ENCODE assay signal across 20 mouse cellular contexts in genomic region chr16:33479926-33480325, GRCm38 (mm10). TPM values are rescaled to one million over a fixed set of nuclear protein-coding genes. Genes with fewer than 3 reads are reported as not detected.
DNase-seq lines count a peak whose midpoint lies in the region; TF ChIP-seq lines count a peak whose summit lies in the region.
"Had no signal": no experiment of that assay in that cellular context is flagged by ENCODE, and none has a peak within 500 bp of the region (broad histone marks: within the 10 kb centered on the region; RNA-seq: fewer than 3 reads in every experiment).

No protein-coding gene starts in this region.

- peaks cover 0 to 10% of the 10 kb centered on the region in 2 experiments; a peak in 2 of 4 replicates for H3K36me3 ChIP-seq in MEL (ENCODE audit: control insufficient read depth in 1 of 2, insufficient read depth in 2 of 2, low read length in 2 of 2)

- TF ChIP-seq RAD21 in MEL (IDR thresholded peaks at IDR 0.05; ENCODE audit: low read depth, low read length) = no peak

- H3K4me1 ChIP-seq in MEL (ENCODE audit: control insufficient read depth in 1 of 2, insufficient read depth in 2 of 2, low read length in 2 of 2) = no peaks in the 10 kb centered on the region
- H3K4me1 ChIP-seq: embryonic facial prominence, embryonic 13.5 days; forebrain, embryonic 12.5 days; heart, embryonic 15.5 days; hindbrain, embryonic 10.5 days had no signal

- H3K27me3 ChIP-seq in MEL (ENCODE audit: control insufficient read depth in 1 of 2, insufficient read depth in 2 of 2, low read length in 2 of 2) = no peaks in the 10 kb centered on the region
- H3K27me3 ChIP-seq: embryonic facial prominence, embryonic 13.5 days; forebrain, embryonic 12.5 days; heart, embryonic 15.5 days had no signal

- no peak for TF ChIP-seq EP300 in MEL (IDR thresholded peaks at IDR 0.05; ENCODE audit: low read depth in 1 of 2, low read length in 2 of 2)

- H3K9me3 ChIP-seq in MEL (replicated peaks; ENCODE audit: insufficient read depth, low read length) = no peaks in the 10 kb centered on the region
- H3K9me3 ChIP-seq: embryonic facial prominence, embryonic 13.5 days; forebrain, embryonic 12.5 days; heart, embryonic 15.5 days had no signal

- H3K27ac ChIP-seq in MEL (ENCODE audit: control insufficient read depth, low read depth, low read length) = no peak overlapping the region
- H3K27ac ChIP-seq: embryonic facial prominence, embryonic 13.5 days; forebrain, embryonic 12.5 days; heart, adult 2 months; heart, embryonic 15.5 days; hindbrain, embryonic 10.5 days; hindbrain, embryonic 14.5 days had no signal

- H3K4me3 ChIP-seq in MEL (ENCODE audit: control insufficient read depth in 1 of 2, insufficient read depth in 1 of 2, low read depth in 2 of 2, low read length in 2 of 2) = no peak overlapping the region
- H3K4me3 ChIP-seq: embryonic facial prominence, embryonic 13.5 days; forebrain, embryonic 12.5 days; heart, adult 2 months; heart, embryonic 15.5 days; hindbrain, embryonic 10.5 days had no signal

- no peak for TF ChIP-seq POLR2A in MEL (IDR thresholded peaks at IDR 0.05; ENCODE audit: control insufficient read depth in 1 of 2, insufficient read depth in 1 of 2, low read depth in 1 of 2, low read length in 2 of 2, poor library complexity in 1 of 2)

- H3K9ac ChIP-seq in MEL (ENCODE audit: control insufficient read depth, low read depth, low read length, poor library complexity, severe bottlenecking) = no peak overlapping the region
- H3K9ac ChIP-seq: embryonic facial prominence, embryonic 13.5 days; forebrain, embryonic 12.5 days; heart, embryonic 15.5 days; hindbrain, embryonic 14.5 days had no signal

- no peaks in the 10 kb centered on the region for H3K79me2 ChIP-seq in MEL (ENCODE audit: control insufficient read depth, insufficient read depth, low read length, poor library complexity)

- no peak for TF ChIP-seq CTCF in MEL (IDR thresholded peaks at IDR 0.05 in 2 of 3, conservative IDR thresholded peaks at IDR 0.05 in 1 of 3; ENCODE audit: control insufficient read depth in 1 of 3, insufficient read depth in 1 of 3, low read depth in 2 of 3, low read length in 3 of 3, poor library complexity in 1 of 3, severe bottlenecking in 1 of 3)

- peak; percentile 9 for DNase-seq in embryo, embryonic 10.5 days (ENCODE audit: low spot score)
- DNase-seq in embryo, embryonic 10 days (ENCODE audit: low spot score) = no peak
- peak; percentile 62 for DNase-seq in MEL (ENCODE audit: low read depth, low spot score)
- DNase-seq in induced T-regulatory cell, adult 2 months (ENCODE audit: low read depth) = peak; percentile 11
- no peak for DNase-seq in thymus, postnatal 25 days
- DNase-seq in urinary bladder, postnatal 4 days (ENCODE audit: low spot score in 2 of 2) = no peak
- DNase-seq in heart, adult 18-20 months = no peak
- DNase-seq: adrenal gland, postnatal 14 days; cerebellum, adult 18-20 months; cerebellum, postnatal 14 days; gastrocnemius, postnatal 10 days; heart, adult 2 months; heart, postnatal 14 days; kidney, adult 2 months had no signal

TF ChIP-seq in MEL, 35 proteins besides CTCF, POLR2A, EP300 and RAD21:
- no peak for TF ChIP-seq KAT2A (conservative IDR thresholded peaks at IDR 0.05; ENCODE audit: low read depth, low read length)
- no peak for TF ChIP-seq ZKSCAN1 (IDR thresholded peaks at IDR 0.05; ENCODE audit: low read depth, low read length)
- no peak for TF ChIP-seq RCOR1 (IDR thresholded peaks at IDR 0.05; ENCODE audit: low read depth, low read length)
- TF ChIP-seq SIN3A (IDR thresholded peaks at IDR 0.05; ENCODE audit: low read length) = no peak
- no peak for TF ChIP-seq TAL1 (IDR thresholded peaks at IDR 0.05; ENCODE audit: low read length)
- TF ChIP-seq E2F4 (IDR thresholded peaks at IDR 0.05; ENCODE audit: borderline replicate concordance, low read depth, low read length) = no peak
- no peak for TF ChIP-seq BHLHE40 (IDR thresholded peaks at IDR 0.05; ENCODE audit: borderline replicate concordance, low read depth, low read length)
- no peak for TF ChIP-seq ZMIZ1 (IDR thresholded peaks at IDR 0.05; ENCODE audit: low read depth, low read length)
- TF ChIP-seq GABPA (IDR thresholded peaks at IDR 0.05; ENCODE audit: low read depth, low read length) = no peak
- TF ChIP-seq MYC (IDR thresholded peaks at IDR 0.05; ENCODE audit: low read depth, low read length) = no peak
- TF ChIP-seq ZC3H11A (IDR thresholded peaks at IDR 0.05; ENCODE audit: low read depth, low read length) = no peak
- no peak for TF ChIP-seq POLR2AphosphoS5 (IDR thresholded peaks at IDR 0.05; ENCODE audit: borderline replicate concordance, low read depth, low read length)
- no peak for TF ChIP-seq NRF1 (IDR thresholded peaks at IDR 0.05; ENCODE audit: insufficient read depth, low read depth, low read length, poor library complexity, severe bottlenecking)
- no peak for TF ChIP-seq MAFK (IDR thresholded peaks at IDR 0.05; ENCODE audit: borderline replicate concordance, low read depth, low read length)
- TF ChIP-seq MAZ (IDR thresholded peaks at IDR 0.05; ENCODE audit: low read depth, low read length) = no peak
- TF ChIP-seq CHD2 (IDR thresholded peaks at IDR 0.05; ENCODE audit: low read length) = no peak
- no peak for TF ChIP-seq SMC3 (IDR thresholded peaks at IDR 0.05; ENCODE audit: low read depth, low read length)

RNA-seq across cellular contexts. Expression of gene Slc12a8, which starts 37.2 kb away (rescaled TPM):
- total RNA-seq in MEL (2012; rRNA removed) = not detected in 2 replicates
- polyA plus RNA-seq in MEL (2012; ENCODE audit: insufficient read depth in 1 of 2, insufficient read length in 2 of 2, low read depth in 1 of 2, low replicate concordance in 2 of 2, missing spikeins in 1 of 2) = under 1 TPM in 1 of 2 experiments, not detected in 1; 0.29 TPM
- under 1 TPM; 0.31 to 0.47 TPM for total RNA-seq in heart, adult 18-20 months (2021)
- total RNA-seq: common myeloid progenitor, adult 5-6 weeks had no signal

Comparison
In these comparisons a context has a peak if more than half of its experiments do, and no peak if none do; other contexts are left out.
1. DNase-seq: peak in embryo, embryonic 10.5 days (single experiment), MEL (single experiment) and induced T-regulatory cell, adult 2 months (single experiment); none in embryo, embryonic 10 days (single experiment), thymus, postnatal 25 days (single experiment), urinary bladder, postnatal 4 days (0 of 2) and heart, adult 18-20 months (0 of 2).